Mouse (Mus musculus) T-helper 17 cell (primary cell): Measurements from ENCODE around the gene Capn11.

Experiments used
- in situ Hi-C, 2 experiments: fragments of 300-600 bp; cut with MboI, MseI; formaldehyde crosslinking; loops; 1 replicate in 1 of 2; 2 replicates in 1 of 2; pipeline ENCODE4 v1.15.1; 2025; ENCODE audit warnings: high pct_unique_total_duplicates in 2 of 2

Capn11 gene

DNA sequence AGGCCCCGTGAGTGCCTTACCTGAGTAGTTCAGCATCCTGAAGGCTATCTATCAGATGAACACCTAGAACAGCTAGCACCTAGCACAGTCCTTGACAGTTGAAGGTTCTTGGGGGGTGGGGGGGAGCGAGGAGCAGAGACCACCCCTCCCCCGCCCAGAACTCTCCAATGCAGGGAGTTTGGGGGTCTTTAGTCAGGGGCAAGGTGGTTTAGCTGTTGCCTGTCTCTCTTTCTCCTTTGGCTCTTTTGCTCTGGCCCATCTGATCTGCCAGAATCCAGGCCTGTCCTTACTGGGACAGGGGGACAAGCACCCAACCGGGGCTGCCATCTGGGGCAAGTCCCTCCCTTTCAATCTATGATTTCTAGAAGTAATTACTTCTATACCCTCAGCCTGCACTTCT is at the start of gene Capn11:
Capn11 (minus strand) TSS at position 101 of the 400 bp plus-strand sequence.
- in situ Hi-C loops = no loop called here

DNA sequence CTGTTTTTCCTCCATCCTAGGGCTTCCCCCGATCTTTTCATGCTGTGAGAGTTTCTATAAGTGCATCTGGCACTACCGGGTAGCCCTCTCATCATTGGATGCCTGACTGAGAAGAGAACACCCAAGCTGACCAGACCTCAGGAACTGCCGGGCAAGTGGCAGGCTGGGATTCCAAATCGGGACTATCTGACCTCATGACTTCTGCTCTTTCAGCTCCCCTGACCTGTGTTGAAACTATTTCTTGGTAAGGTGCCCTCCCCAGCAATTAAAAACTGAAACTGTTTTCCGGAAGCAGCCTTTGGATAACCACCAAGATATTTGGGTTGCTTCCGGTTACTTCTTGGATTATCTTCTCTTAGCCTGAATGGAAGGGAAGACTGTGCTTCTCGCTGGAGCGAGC is 49.1 kb upstream of the Capn11 start:
- in situ Hi-C loops = no loop called here

DNA sequence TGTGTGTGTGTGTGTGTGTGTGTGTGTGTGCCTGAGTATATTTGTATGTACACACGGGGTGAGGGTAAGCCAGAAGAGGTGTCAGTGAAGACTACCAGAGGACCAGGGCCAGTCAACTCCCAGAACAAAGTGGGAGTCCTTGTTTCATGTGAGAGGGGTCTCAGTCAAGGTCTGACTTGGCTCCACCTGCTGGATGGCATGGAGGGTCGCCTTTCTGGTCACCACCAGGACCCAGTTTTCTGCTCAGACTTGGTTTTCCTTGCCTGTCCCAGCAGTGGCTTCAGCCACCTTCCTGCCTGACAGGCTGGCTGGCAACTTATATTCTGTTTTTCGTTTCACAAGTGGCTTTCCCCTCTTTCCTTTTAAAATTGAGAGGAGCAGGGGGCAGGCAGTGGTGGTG is 48.3 kb upstream of the Capn11 start:
- in situ Hi-C loops = no loop called here

DNA sequence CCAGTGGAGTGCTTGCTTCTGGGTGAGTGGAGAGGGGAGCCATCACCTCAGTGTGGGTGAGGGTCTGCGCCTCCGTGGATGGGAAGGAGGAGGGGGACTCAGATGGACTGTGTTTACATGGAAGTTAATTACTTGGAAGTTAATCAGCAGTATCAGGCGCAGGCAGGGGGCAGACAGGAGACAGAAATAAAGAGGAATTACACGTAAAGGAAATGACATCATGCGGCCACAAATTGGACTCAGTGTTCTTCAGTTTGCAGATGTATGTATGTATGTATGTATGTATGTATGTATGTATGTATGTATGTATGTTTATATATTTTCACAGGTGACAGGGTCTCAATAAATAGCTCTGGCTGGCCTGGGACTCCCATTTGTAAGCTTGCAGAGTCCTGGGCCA is 47.7 kb upstream of the Capn11 start:
- in situ Hi-C loops = no loop called here

DNA sequence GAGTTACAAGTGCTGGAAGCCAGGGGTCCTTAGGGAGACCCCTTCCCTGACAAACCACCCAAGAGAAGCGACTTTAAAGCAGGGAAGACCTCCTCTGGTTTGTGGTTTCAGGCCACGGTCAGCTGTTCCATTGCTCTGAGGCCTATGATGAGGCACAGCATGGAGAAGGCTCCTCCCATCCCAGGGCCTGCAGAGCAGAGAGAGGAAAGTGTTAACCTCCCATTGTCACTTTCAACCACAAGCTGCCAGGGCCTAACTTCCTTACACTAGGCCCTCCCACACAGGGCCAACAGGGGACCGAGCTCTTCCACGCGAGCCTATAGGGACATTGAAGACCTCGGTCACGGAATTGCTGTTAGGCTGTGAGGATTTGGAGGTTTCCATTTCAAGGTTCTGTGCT is 44.1 kb upstream of the Capn11 start:
- in situ Hi-C loops = no loop called here

DNA sequence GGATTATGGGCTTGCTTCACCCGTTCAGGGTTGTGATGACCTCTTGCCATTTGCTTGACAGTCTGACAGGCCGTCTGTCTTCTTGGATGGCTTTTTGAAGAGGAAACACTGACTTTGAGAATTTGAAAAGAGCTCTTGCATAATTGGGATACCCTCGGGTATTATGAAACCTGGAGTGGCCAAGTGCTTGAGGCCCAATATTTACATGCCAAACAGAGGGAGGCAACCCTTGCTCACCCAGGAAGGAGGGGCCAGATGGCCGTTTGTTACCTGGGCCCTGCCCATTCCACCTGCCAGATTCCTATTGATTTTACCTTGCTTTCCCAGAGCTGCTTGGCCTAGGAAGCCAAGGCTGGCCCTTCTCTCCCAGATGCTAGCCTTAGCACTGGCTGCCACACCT is 43.1 kb upstream of the Capn11 start:
- in situ Hi-C loops = no loop called here

DNA sequence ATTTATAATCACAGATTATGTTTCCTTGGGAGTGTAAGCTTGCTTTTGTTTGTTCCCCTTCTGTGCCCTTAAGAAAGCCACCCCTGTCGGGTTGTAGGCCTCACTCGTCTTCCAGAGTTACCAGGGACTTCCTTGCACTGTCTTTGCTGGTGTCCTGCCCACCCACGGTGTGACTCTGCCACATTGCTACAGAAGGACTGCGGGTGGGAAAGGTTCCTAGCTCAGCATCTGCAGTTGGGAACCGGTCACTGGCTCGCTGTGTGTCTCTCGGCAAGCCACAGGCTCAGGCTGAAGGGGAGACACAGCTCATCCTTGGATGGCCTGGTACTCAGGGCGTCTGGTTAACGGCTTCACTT is 42.1 kb upstream of the Capn11 start:
- in situ Hi-C loops = no loop called here

DNA sequence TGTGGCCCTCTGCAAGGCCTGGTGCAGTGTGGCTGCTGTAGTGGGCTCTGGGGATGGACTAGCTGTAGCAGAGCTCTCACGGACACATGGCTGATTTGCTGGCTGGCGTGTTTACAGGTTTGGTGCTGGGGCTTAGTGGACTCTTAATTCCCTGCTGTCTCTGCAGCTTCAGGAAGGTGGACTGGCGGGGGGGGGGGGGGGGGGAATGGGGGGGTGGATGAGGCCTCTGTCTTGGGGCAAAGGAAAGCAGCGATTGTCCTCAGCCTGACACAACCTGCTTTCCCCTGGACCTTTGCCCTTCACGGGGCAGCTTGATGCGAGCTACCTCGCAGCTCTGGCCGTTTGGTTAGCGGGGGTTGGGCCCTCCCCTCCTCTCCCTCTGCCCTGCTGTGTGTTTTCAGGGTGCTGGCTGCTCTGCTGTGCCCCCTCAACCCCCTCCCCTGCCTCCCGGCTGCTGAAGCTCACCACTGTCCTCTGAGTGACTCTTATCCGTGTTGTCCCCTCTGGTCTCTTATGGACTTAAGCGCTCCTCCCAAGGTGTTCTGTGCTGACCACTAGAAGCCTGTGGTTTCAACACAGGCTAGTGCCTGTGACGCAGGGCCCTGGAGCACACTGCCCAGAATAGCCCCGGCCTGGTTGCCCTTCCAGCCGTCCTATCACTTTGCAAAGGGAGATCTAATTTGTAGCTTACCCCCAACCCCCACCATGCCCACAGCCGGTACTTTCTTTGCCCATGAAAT is 41.5 kb upstream of the Capn11 start:
- in situ Hi-C loops = no loop called here

DNA sequence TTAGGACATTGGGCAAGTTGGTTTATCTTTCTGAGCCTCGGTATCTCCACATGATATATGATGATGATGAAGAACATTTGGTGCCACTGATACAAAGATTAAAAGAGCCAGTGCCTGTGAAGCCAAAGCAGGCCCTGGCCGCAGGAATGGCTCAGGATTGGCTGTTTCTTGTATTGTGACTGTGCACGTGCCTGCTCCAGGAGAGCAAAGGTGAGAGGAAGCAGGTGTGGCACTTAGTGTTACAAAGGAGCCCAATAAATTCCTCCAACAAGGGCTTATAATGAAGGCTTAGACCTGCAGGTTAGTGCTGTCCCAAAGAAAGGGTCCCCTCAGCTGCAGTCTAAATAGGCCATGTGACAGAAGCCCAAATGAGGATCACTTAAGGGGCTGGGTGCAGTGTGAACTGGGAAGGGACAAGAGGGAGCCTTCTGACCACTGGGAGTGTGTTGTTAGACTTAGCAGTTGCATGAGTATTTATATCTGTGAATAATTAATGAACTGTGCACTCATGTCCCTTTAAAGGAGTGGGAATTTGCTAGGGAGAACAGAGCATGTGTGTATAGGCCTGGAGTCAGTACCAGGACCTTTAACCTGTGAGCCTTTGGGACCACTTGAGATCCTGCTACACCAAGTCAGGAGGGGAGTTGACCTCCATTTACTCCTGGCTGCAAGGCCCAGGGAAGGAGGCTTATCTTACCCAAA is 40.1 kb upstream of the Capn11 start:
- in situ Hi-C loops = no loop called here

DNA sequence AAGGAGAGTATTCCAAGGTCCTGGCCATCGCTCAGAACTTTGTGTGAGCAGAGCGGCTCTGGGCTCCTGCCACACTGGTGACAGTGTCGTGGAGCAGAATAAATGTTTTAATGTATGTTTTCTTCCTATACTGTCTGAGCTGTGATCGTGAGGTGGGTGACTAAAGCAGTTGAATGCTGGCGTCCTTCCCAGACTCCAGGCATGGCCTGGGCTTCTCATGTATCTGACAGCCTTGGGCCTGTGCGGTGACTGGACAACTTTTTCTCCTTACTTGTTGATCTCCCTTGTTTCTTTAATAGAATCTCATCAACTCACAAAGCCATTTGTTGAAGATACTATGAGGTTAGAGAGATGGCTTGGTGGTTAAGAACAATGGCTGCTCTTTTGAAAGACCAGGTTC is 39.2 kb upstream of the Capn11 start:
- in situ Hi-C loops = no loop called here

DNA sequence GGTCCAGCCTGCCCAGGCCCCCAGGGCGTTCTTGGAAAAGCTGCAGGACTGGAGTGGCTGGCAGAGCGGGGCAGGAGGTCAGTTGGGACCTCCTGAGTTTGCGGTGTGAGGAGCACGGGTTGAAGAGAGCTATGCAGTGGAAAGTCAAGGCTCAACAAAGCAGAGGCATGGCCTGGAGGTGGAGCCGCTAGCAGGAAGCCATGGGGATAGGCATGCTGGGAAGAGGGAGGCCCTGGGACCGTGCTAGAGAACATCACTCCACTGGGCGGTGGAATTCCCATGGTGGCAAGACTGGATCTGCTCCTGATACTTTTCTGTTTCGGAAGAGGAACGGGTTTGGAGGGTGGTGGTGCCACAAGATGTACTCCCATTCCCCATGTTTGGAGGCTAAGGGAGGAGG is 37.9 kb upstream of the Capn11 start:
- in situ Hi-C loops = no loop called here

DNA sequence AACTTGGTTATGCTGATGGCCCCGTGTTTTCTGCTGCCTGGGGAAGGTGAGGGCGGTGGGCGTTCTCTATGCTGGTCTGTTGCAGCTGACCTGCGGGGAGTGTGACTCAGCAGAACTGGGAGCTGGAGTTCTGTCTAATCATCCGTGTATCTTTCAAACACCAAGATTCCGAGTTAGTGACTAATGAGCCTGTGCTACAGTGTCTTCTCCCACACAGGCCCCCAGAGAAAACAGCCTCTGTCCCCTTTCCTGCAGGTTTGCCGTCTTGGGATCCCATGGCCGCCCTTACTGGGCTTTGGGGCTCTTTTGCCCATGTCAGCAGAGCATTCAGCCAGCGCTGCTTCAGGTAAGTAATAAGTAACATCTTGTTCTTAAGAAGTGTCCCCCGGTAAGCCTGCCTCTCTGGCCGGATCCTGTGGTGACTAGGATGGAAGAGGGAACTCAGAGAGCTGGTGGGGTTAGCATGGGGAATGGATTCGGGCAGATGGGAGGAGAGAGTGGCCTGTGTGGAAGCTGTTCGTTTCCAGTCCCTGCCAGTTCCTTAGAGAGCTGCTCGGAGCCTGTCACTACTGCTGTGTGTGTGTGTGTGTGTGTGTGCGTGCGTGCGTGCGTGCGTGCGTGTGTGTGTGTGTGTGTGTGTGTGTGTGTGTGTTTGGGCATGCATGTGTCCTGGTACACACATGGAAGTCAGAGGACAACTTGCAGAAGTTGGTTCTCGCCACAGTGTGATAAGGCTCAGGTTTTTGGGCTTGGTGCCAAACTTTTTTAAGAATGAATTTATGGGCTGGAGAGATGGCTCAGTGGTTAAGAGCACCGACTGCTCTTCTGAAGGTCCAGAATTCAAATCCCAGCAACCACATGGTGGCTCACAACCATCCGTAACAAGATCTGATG is 36.3 kb upstream of the Capn11 start:
- in situ Hi-C loops = no loop called here

DNA sequence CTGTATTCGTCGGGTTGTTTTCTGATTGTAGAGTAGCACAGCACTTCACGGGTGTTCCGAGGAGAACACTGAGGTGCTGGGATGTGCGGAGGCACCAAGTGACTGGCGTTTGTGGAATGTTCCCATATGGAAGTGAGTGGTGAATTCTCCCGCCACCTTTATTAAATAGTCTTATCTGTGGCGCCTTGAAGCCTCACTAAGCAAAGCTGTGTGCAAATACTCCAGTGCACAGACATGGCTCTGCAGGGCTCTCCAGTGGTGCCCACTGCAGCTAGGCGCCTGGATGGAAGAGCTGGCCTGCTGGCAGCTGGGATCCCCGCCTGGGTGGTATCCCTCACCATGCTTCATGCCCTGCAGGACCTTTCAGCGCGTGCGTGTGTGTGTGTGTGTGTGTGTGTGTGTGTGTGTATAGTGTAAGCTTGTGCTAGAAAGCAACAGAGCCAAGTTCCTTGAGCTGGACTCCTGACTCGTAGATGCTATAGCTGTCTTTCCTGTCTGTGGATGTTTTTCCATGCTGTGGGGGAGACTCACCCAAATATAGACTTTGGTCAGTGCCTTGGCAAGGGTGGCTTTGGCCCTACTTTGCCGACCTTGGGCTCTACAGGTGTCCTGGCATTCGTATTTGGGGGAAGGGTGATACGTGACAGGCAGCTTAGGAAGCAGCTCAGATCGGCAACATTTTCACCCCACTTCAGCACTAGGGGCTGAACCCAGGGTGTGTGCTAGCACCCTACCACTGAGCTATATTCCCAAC is 34.9 kb upstream of the Capn11 start:
- in situ Hi-C loops = no loop called here

DNA sequence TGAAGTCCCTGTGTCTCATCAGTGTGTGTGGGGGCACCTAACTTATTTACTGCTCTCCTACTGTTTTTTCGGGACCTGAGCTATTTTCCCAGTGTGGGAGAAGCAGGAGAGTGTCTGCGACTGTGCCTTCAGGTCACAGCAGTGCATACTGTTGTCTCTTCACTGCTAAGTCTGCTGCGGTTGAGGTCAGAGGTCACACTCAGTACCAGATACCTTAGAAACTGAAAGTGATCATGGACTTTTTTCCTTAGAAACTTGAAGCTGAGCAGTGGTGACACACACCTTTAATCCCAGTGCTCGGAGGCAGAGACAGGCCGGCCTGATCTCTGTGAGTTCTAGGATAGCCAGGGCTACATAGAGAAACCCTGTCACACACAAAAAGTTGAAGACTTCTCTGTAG is 33.0 kb upstream of the Capn11 start:
- in situ Hi-C loops = no loop called here

DNA sequence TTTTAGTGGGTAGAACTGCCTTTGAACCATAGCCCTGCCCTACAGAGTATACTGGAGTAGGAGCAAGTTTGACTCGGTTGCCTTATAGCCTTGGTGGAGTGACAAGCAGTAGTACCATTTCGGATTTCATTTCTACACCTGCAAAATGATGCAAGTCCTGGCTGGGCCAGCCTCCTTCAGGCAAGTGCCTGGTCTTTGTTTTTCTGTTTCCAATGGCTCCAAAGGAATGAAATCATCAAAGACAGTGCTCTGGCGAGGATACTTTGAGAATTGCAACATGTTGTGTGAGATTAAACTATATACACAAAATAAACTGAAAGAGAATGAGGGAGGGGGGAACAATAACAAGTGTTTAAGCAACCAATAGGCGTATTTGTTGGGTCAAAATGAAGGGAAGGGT is 30.9 kb upstream of the Capn11 start:
- in situ Hi-C loops = no loop called here

DNA sequence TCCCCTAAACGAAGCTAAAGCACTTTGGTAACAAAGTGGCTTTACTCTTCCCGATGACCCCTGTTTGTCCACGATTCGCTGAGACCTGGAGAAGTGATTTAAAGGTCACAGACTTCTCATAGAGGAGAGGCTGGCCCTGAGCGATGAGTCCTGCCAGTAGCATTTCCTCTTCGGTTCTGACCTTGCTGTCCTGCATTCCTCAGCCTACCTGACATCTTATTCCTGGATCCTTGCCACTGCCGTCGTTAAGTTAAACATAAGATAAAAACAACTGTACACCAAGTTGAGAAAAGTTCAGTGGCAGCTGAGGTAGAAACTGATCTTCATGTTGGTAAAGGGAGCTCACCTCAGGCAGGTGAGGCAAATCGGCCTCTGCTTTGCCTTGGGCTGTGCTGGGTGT is 30.0 kb upstream of the Capn11 start:
- in situ Hi-C loops = no loop called here

DNA sequence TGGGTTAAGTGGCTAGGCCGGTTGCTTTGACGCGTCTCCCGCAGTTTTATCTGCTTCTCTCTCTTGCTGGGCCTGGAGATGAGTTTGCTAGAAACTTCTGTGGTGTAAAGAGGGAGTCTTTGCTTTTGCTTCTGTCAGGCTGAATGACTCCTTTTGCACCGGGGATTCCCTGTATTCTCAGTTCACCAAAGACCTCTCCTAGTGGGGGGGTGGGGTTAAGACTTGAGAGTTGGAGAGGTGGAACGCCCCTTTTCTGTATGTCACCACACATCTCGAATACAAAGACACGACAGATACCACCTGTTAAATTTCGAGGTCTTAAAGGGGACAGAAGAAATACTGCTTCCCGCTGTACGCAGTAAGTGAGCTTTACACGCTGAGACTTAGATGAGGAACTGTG is 27.6 kb upstream of the Capn11 start, which contains the start of gene Tmem63b:
Tmem63b (minus strand) TSS at position 190 of the 400 bp plus-strand sequence.
- in situ Hi-C loops = no loop called here

DNA sequence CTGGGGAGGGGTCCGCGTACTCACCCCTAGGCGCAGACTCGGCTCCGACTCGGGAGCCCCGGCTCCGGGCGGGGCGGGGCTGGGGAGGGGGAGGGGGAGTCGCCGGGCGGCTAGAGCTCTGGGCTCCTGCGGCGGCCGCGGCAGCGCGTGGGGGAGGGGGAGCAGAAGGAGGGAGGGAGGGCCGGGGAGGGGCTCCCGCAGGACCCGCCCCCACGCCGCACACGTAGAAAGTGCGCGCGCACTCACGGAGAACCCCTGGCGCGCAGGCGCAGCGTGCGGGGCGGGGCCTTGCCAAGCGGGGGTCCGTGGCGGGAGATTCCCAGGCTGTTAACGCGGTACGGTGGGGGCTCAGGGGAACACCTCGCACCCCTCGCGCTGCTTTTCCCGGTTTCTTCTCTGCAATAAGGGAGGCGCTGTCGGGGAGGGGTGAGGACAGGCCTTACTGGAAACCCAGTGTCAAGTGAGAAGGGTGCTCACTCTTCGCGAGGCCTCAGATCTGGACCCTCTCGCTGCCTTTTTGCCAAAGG is 27.0 kb upstream of the Capn11 start, which contains the start of gene Mrpl14:
Mrpl14 (plus strand) TSS at position 230 of the 527 bp plus-strand sequence.
- in situ Hi-C loops = no loop called here

DNA sequence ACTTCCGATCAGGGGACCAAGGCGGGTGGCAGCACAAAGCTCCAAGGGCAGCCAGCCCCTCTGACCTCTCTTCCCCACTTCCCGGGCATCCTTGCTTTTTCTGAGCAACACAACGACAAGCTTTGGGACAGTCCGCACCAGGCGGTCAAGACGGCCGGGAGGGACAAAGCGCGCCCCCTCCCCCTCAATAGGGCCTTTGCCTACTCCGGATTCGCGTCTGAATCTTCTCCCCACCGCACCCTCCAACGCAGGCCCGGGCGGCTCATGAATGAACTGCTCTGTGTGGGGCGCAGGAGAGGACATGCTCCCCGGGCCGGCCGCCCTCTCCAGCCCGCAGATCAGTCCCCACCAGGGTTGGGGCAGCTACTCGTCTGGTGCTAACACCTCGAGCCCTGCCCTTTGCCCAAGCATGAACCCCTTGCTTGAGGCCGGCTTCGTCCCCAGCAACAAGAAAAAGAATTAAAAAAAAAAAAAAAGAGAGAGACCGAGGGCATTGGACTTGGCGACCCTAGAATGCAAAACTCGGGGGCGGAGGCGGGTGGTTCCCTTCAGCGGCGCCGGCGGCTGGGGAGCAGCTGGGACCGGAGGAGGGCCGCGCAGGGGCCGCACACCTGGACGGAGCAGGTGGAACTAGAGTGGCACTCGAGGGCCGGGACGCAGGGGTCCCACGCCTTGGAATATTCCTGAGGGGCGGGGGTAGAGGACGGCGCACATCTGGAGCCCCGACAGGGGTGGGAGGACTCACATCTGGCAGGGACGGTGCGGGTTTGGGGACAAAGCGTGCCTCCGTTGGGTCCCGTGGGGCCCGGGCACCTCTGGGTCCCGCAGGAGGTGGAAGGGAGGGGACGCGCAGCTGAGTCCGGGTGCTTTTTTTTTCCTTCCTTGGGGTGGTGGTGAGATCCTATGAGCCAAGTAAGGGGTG is 26.3 kb upstream of the Capn11 start:
- in situ Hi-C loops = no loop called here

DNA sequence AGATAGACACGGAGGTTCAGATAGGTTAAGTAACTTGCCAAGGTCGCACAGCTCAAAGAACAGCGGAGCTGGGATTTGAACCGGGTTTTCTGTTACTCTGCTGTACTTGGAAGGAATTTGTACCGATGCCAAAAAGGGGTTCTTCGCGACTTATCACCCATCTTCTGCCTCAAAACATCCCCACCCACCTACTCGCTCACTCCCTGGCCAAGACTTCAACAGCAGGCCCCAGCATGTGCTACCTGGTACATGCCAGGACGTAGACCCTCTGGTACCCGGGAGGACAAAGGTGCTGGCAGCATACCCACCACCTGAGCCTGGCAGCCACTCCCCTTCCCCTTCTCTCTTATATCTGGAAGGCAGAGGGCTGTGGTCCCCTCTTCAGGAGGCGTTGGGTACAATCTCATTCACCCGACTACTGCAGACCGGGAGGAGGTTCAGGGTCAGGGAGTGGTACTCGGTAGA is 25.6 kb upstream of the Capn11 start:
- in situ Hi-C loops = no loop called here
